Mouse (Mus musculus) heart, embryonic 16.5 days (tissue): ENCODE measurements around the gene Rft1. TPM values are rescaled to one million over a fixed set of nuclear protein-coding genes. Genes with fewer than 3 reads are reported as not detected.
A peak's percentile ranks its signal among the peaks of the same experiment; 100 is the strongest.

ENCODE experiments used
- ATAC-seq: fragments of 200-750 bp; cut with Nextera tagmentation; replicated peaks from 2 replicates; pipeline ENCODE4 v1.8.0; 2017; ENCODE audit warnings: moderate number of reproducible peaks; ENCODE audit not compliant: insufficient read depth, low FRiP score; ENCODE audit errors: extremely low read depth
- H3K27ac ChIP-seq: fragments of 300-500 bp; sonication (generic); 2 replicates; pipeline ENCODE4 v1.5.1; 2014; ENCODE audit warnings: mild to moderate bottlenecking, low read length, control low read depth, moderate library complexity
- H3K27me3 ChIP-seq: fragments of 300-500 bp; sonication (generic); 2 replicates; pipeline ENCODE4 v1.6.1; 2014; ENCODE audit warnings: low read length, mixed read lengths; ENCODE audit not compliant: control insufficient read depth, insufficient read depth
- H3K36me3 ChIP-seq: fragments of 300-500 bp; sonication (generic); 2 replicates; pipeline ENCODE4 v1.6.1; 2014; ENCODE audit not compliant: control insufficient read depth, insufficient read depth
- H3K4me1 ChIP-seq: fragments of 300-500 bp; sonication (generic); 2 replicates; pipeline ENCODE4 v1.6.1; 2014; ENCODE audit warnings: low read length, mixed read lengths; ENCODE audit not compliant: control insufficient read depth, insufficient read depth
- H3K4me2 ChIP-seq: fragments of 300-500 bp; sonication (generic); 2 replicates; pipeline ENCODE4 v1.6.1; 2014; ENCODE audit warnings: low read depth, mild to moderate bottlenecking, control low read depth, low read length
- H3K4me3 ChIP-seq: fragments of 300-500 bp; sonication (generic); 2 replicates; pipeline ENCODE4 v1.5.1; 2014; ENCODE audit warnings: mild to moderate bottlenecking, control low read depth, low read length
- H3K9ac ChIP-seq: fragments of 300-500 bp; sonication (generic); 2 replicates; pipeline ENCODE4 v1.6.1; 2014; ENCODE audit warnings: low read length, control low read depth
- H3K9me3 ChIP-seq: fragments of 300-500 bp; sonication (generic); replicated peaks from 2 replicates; pipeline ENCODE4 v1.6.1; 2016; ENCODE audit warnings: low read length; ENCODE audit not compliant: control insufficient read depth
- WGBS: fragments of 180-500 bp; shearing (Covaris S2); extraction: QIAGEN DNeasy Blood & Tissue Kit; methylation state at CpG from one replicate; pipeline ENCODE4 v1.1.7; 2014; 5-methylcytosine and 5-hydroxymethylcytosine counted together
- polyA plus RNA-seq: library from polyadenylated mRNA; unstranded; fragments of >200 nt; fragmentation: Nextera tagmentation; extraction: Ambion mirVana; gene quantifications from 2 replicates; pipeline ENCODE4 v1.2.1, GENCODE M21; 2015

Rft1 gene
- polyA plus RNA-seq, 1 experiment from 2014 or later = 11.3 TPM

DNA sequence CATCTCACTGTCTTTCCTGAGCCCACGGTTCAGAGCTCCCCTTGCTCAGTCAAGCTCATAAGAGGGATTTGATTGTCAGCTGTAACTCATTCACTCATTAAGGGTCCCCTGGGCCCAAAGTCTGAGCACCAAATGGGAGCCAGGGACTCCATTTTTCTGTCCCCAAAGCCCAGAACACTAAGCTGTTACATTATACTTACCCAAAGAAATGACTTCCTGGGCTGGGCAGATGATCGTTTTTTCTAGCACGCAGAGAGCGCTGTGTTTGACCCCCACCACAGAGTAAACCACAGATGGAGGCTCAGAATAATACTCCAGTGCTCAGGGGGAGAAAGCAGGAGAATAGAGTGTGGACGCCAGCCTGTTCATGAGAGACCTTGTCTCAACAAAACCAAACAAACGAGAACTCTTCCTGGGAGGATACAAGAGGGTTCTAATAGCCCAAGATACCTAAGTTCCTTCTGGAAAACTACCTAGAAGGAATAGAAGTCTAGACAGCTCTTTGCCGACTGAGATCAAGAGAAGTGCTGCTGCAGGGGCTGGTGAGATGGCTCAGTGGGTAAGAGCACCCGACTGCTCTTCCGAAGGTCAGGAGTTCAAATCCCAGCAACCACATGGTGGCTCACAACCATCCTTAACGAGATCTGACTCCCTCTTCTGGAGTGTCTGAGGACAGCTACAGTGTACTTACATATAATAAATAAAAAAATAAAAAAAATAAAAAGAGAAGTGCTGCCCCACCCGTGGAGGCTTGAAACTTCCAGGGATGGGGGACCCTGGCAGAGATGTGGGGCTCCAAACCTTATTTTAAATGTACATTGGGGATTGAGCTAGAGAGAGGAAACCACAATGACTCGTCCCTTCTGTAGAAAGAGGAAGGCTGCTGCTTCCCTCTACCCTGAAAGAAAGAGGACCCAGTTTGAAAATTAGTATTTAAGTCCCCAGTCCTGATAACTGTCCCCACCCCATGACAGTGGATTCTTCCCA lies 27.1 kb upstream of the Rft1 start:
- peak overlapping the region; percentile 64 for H3K27ac ChIP-seq
- WGBS = 57% methylated on average over 12 of the region's 12 CpGs
- no peak for ATAC-seq

DNA sequence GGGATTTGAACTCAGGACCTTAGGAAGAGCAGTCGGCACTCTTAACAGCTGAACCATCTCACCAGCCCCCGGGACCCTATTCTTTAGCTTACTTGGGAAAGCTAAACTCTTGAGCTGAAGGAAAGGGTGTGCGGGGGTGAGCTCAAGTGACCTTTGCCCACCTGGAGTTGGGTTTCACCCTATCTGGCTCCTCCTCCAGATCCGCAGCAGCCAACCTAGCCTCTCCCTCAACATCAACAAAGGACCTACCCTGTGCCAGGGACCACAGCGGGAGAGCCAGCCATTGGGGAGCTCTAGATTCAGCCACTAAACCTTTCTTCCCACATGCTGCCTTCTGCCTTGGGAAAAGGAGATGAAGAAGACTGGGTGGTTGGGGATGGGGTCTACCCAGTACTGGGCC lies 25.9 kb upstream of the Rft1 start:
- H3K9ac ChIP-seq = no peak overlapping the region
- H3K27me3 ChIP-seq = no peaks in the 10 kb centered on the region
- peaks cover 25% of the 10 kb centered on the region for H3K4me1 ChIP-seq
- H3K4me2 ChIP-seq = no peak overlapping the region
- H3K36me3 ChIP-seq = no peaks in the 10 kb centered on the region
- 89% methylated on average over 5 of the region's 5 CpGs for whole genome bisulfite sequencing
- H3K9me3 ChIP-seq = no peaks in the 10 kb centered on the region
- no peak for ATAC-seq
- H3K4me3 ChIP-seq = no peak overlapping the region
- no peak overlapping the region for H3K27ac ChIP-seq

More for the DNA sequence above, 27.1 kb upstream of the Rft1 start:
- peaks cover 25% of the 10 kb centered on the region for H3K4me1 ChIP-seq
- H3K36me3 ChIP-seq = no peaks in the 10 kb centered on the region
- H3K4me2 ChIP-seq = peak overlapping the region; percentile 84
- H3K4me3 ChIP-seq = peak overlapping the region; percentile 65
- H3K9me3 ChIP-seq = no peaks in the 10 kb centered on the region
- H3K27me3 ChIP-seq = no peaks in the 10 kb centered on the region
- peak overlapping the region; percentile 75 for H3K9ac ChIP-seq

DNA sequence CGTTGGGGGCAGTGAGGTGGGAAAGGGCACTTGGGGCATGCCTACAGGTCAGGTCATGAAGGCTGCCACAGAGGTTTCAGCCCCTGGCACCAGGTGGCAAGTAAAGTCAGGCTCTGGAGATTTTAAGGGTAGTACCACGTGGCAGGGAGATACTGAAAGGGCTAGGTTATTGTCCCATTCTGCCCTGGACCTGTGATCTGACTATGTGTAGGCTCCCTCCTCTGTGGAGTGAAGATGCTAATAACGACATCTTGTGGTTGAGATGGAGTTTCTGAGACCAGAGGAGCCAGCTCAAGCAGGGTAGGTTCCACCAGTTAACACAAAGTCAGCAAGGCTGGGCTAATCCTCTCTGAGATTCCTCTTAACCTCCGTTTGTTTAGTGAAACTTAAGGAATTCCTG lies 24.3 kb upstream of the Rft1 start:
- ATAC-seq = no peak
- Histone ChIP-seq H3K4me3 (no peak overlapping the region), H3K9ac (no peak overlapping the region), H3K4me1 (peaks cover 20% of the 10 kb centered on the region), H3K9me3 (no peaks in the 10 kb centered on the region), H3K27me3 (no peaks in the 10 kb centered on the region), H3K4me2 (no peak overlapping the region), H3K36me3 (no peaks in the 10 kb centered on the region), H3K27ac (no peak overlapping the region)
- 53% methylated on average over 4 of the region's 4 CpGs for WGBS

DNA sequence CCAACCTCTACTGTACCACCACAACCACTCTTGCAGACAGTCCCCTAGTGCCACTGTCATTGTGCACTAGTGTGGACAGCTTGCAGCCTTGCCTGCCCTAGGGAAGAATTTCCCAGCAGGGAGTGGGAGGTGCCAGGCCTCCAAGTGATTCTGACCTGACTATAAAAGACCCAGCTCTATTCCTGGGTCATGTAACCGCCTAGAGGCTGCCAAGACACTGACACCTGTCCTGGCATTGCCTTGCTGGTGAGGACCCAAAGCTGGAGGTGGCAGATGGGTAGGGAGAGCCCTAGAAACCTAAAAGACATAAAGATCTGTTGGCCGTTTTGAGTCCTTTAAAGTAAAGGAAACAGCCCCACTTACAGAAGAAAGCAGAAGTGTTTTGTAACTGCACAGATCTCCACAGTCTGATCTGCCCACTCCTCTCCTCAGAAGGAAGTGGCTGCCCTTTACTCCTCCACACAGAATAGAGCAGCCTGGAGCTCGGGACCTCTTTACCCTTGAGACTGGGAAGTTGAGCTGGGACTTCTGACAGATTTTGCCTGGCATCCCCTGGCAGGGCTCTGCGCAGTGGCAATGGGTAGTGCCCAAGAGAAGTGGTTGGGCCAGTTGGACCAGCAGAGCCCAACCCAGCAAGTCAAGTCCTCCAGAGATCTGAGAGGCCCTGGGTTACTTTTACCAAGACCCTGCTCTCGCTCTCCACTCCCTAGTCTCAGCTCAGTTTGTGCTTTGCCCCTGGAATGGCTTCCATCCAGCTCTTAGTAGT lies 23.2 kb upstream of the Rft1 start:
- Histone ChIP-seq H3K27me3 (no peaks in the 10 kb centered on the region), H3K4me2 (no peak overlapping the region), H3K4me1 (peaks cover 17% of the 10 kb centered on the region), H3K9ac (no peak overlapping the region), H3K9me3 (no peaks in the 10 kb centered on the region), H3K36me3 (no peaks in the 10 kb centered on the region), H3K27ac (peak overlapping the region; percentile 47; the same call in 1 of the 2 replicates), H3K4me3 (no peak overlapping the region)
- WGBS = 67% methylated on average over 5 of the region's 5 CpGs
- ATAC-seq = no peak

DNA sequence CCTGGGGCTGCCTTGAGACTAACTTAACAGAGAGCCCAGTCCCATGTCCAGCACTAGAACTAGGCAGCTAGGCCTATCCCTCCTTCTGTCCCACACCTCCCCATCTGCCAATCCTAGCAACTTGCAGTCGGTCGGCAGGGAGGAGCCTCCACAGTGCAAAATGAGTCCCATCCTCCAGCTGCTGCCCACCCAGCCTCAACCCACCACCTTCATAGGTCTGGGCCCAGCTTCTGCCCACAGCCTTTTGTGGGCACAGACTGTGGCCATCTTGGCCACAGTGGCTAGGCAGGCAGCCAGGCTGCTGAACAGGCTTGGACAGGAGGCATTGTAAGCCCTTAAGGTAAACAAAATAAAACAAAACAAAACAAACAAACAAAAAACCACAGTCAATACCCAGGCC lies 22.3 kb upstream of the Rft1 start:
- Histone ChIP-seq H3K9me3 (no peaks in the 10 kb centered on the region), H3K4me2 (no peak overlapping the region), H3K9ac (no peak overlapping the region), H3K4me3 (no peak overlapping the region), H3K4me1 (peaks cover 19% of the 10 kb centered on the region), H3K27me3 (no peaks in the 10 kb centered on the region), H3K36me3 (no peaks in the 10 kb centered on the region), H3K27ac (no peak overlapping the region)
- ATAC-seq = no peak
- 52% methylated on average over 2 of the region's 2 CpGs for WGBS

DNA sequence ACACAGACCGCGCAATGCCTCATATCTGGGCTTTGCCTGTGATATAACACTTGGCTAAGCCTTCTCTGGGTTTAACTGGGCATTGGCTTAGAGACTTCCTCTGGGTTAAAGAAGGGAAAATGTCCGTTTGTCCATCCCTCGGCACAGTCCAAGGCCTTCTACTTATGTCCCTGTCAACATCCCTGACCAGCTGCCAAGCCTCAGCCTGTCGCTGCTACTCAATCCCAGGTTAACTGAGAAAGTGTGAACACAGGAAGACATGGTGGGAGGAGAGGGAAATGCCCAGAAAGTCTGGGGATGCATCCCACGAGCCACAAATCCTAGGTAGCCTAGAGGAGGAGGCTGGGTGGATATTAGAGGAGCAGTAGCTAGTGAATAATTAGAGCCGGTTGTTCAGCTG lies 20.5 kb upstream of the Rft1 start:
- H3K27me3 ChIP-seq = no peaks in the 10 kb centered on the region
- H3K36me3 ChIP-seq = no peaks in the 10 kb centered on the region
- H3K9ac ChIP-seq = no peak overlapping the region
- H3K4me3 ChIP-seq = no peak overlapping the region
- no peaks in the 10 kb centered on the region for H3K9me3 ChIP-seq
- peaks cover 37% of the 10 kb centered on the region for H3K4me1 ChIP-seq
- H3K4me2 ChIP-seq = no peak overlapping the region
- no peak for ATAC-seq
- 58% methylated on average over 7 of the region's 7 CpGs for WGBS
- no peak overlapping the region for H3K27ac ChIP-seq

DNA sequence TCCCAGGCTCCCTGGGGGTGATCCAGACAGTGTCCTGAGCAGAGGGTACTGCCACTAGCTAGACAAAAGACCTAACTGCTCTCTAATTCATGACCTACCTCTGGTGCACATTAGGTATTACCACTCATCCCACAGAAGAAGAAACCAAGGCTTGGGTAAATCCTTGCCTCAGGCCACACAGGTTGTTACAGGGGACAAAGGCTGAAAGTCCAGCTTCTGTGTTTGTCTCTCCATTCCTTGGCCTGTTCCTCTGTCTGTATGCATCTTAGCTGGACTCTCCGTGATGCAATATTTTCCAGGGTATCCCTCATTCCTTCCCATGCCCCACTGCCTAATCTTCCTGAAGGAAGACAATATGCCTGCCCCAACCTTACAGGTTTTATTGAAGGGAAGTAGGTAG lies 19.7 kb upstream of the Rft1 start:
- H3K36me3 ChIP-seq = no peaks in the 10 kb centered on the region
- H3K9ac ChIP-seq = no peak overlapping the region
- ATAC-seq = no peak
- H3K4me3 ChIP-seq = no peak overlapping the region
- H3K27ac ChIP-seq = no peak overlapping the region
- no peaks in the 10 kb centered on the region for H3K27me3 ChIP-seq
- no peaks in the 10 kb centered on the region for H3K9me3 ChIP-seq
- H3K4me2 ChIP-seq = no peak overlapping the region
- 91% methylated on average over 1 of the region's 1 CpGs for WGBS
- peaks cover 39% of the 10 kb centered on the region for H3K4me1 ChIP-seq

DNA sequence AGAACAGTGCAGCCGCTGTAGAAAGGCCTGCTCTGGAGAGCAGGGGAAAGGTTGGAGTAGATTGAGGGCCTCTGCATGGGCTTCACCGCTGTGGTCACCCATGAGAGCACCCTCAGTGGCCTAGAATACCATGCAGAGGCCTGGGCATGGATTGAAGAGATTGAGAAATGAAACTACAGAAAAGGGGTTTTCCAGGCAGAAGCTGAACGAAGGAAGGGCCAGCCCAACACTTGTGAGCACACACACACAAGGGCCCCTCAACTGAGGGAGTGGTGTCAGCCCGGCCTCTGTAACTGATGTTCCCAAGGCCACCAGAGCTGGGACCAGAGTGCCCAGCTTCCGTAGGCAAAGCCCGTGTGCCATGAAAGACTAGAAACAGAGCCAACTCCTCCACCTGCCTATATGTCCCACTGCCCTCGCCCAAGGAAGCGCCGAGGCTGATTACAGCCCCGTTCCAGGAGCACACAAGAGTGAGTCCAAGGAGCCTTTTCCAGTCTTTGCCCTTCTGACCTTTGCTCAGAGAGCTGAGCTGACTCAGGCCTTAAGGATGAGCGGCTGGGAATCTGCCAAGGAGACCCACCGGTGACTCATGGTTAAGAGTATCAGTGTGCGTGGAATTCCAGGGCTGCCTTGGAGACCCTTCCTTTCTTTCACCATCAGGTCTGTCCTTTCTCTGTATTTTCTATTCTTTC lies 18.8 kb upstream of the Rft1 start:
- 78% methylated on average over 13 of the region's 13 CpGs for WGBS
- Histone ChIP-seq H3K27me3 (no peaks in the 10 kb centered on the region), H3K36me3 (no peaks in the 10 kb centered on the region), H3K4me3 (no peak overlapping the region), H3K9me3 (no peaks in the 10 kb centered on the region), H3K4me2 (no peak overlapping the region), H3K9ac (no peak overlapping the region), H3K27ac (no peak overlapping the region), H3K4me1 (peaks cover 38% of the 10 kb centered on the region)
- no peak for ATAC-seq
